Mouse (Mus musculus): ENCODE measurements around the gene Panx2. TPM values are rescaled to one million over a fixed set of nuclear protein-coding genes. Genes with fewer than 3 reads are reported as not detected.

The Panx2 gene
- polyA plus RNA-seq, 1 experiment from 2014 or later: 0.18 TPM

- H3K36me3 ChIP-seq (ENCODE audit: insufficient read depth, low read length): peaks cover 32% of the 10 kb centered on the region
- DNase-seq (ENCODE audit: low spot score): no peak
- no peaks in the 10 kb centered on the region for H3K27me3 ChIP-seq (replicated peaks; ENCODE audit: insufficient read depth, low read length)
- H3K9ac ChIP-seq (replicated peaks; ENCODE audit: low read depth): no peak overlapping the region
- no peak overlapping the region for H3K4me2 ChIP-seq (replicated peaks; ENCODE audit: low read depth, low read length)
- WGBS: 90% methylated on average over 1 of the region's 1 CpGs
- TF ChIP-seq EP300 (IDR thresholded peaks at IDR 0.05) (no peak), CTCF (IDR thresholded peaks at IDR 0.05) (no peak)
- no peak overlapping the region for H3K27ac ChIP-seq (ENCODE audit: low read length)
- no peak overlapping the region for H3K4me3 ChIP-seq (ENCODE audit: low read depth, low read length)
- H3K4me1 ChIP-seq (ENCODE audit: insufficient read depth, low read depth, low read length): no peaks in the 10 kb centered on the region
- no peaks in the 10 kb centered on the region for H3K9me3 ChIP-seq (ENCODE audit: low read length)
- no peak for ATAC-seq
Measured at GRCm38 (mm10) chr15:89106976-89107375, 47.4 kb downstream of the Panx2 start.

- Histone ChIP-seq H3K27me3 (replicated peaks; ENCODE audit: insufficient read depth, low read length) (no peaks in the 10 kb centered on the region), H3K27ac (ENCODE audit: low read length) (no peak overlapping the region), H3K9me3 (ENCODE audit: low read length) (no peaks in the 10 kb centered on the region), H3K4me3 (ENCODE audit: low read depth, low read length) (no peak overlapping the region), H3K4me2 (replicated peaks; ENCODE audit: low read depth, low read length) (no peak overlapping the region), H3K9ac (replicated peaks; ENCODE audit: low read depth) (no peak overlapping the region), H3K4me1 (ENCODE audit: insufficient read depth, low read depth, low read length) (no peaks in the 10 kb centered on the region), H3K36me3 (ENCODE audit: insufficient read depth, low read length) (peaks cover 26% of the 10 kb centered on the region; the same call in 1 of the 2 replicates)
- DNase-seq (ENCODE audit: low spot score) (no peak), ATAC-seq (no peak)
- TF ChIP-seq CTCF (IDR thresholded peaks at IDR 0.05): no peak
- 77% methylated on average over 9 of the region's 9 CpGs for WGBS
Measured at GRCm38 (mm10) chr15:89110147-89110546, 50.6 kb downstream of the Panx2 start.

- DNase-seq (ENCODE audit: low spot score) (no peak), ATAC-seq (no peak)
- H3K4me2 ChIP-seq (replicated peaks; ENCODE audit: low read depth, low read length): no peak overlapping the region
- no peak overlapping the region for H3K27ac ChIP-seq (ENCODE audit: low read length)
- H3K4me3 ChIP-seq (ENCODE audit: low read depth, low read length): no peak overlapping the region
- TF ChIP-seq CTCF (IDR thresholded peaks at IDR 0.05): peak; percentile 64
- TF ChIP-seq EP300 (IDR thresholded peaks at IDR 0.05): no peak
- H3K9me3 ChIP-seq (ENCODE audit: low read length): no peaks in the 10 kb centered on the region
- H3K9ac ChIP-seq (replicated peaks; ENCODE audit: low read depth): no peak overlapping the region
- H3K27me3 ChIP-seq (replicated peaks; ENCODE audit: insufficient read depth, low read length): no peaks in the 10 kb centered on the region
- H3K36me3 ChIP-seq (ENCODE audit: insufficient read depth, low read length): peaks cover 10% of the 10 kb centered on the region; the same call in 1 of the 2 replicates
- H3K4me1 ChIP-seq (ENCODE audit: insufficient read depth, low read depth, low read length): peaks cover 9% of the 10 kb centered on the region; the same call in 1 of the 2 replicates
Measured at GRCm38 (mm10) chr15:89118007-89118406, 58.5 kb downstream of the Panx2 start.

- Histone ChIP-seq H3K27me3 (replicated peaks; ENCODE audit: insufficient read depth, low read length) (no peaks in the 10 kb centered on the region), H3K9ac (replicated peaks; ENCODE audit: low read depth) (peak within 1 kb of the TSS; percentile 60), H3K9me3 (ENCODE audit: low read length) (no peaks in the 10 kb centered on the region), H3K27ac (ENCODE audit: low read length) (peak within 1 kb of the TSS; percentile 69), H3K36me3 (ENCODE audit: insufficient read depth, low read length) (no peaks in the 10 kb centered on the region), H3K4me2 (replicated peaks; ENCODE audit: low read depth, low read length) (peak within 1 kb of the TSS; percentile 73), H3K4me1 (ENCODE audit: insufficient read depth, low read depth, low read length) (peaks cover 18% of the 10 kb centered on the region; the same call in 1 of the 2 replicates), H3K4me3 (ENCODE audit: low read depth, low read length) (peak within 1 kb of the TSS; percentile 90)
- WGBS: under 1% methylated on average over 47 of the region's 47 CpGs
- ATAC-seq (peak; percentile 91), DNase-seq (ENCODE audit: low spot score) (peak; percentile 96)
- TF ChIP-seq CTCF (IDR thresholded peaks at IDR 0.05) (no peak), EP300 (IDR thresholded peaks at IDR 0.05) (peak; percentile 42; the same call in 1 of the 2 replicates)
Measured at GRCm38 (mm10) chr15:89122649-89123366, 63.3 kb downstream of the Panx2 start, which contains the start of gene Tubgcp6. Gene Tubgcp6, minus strand, starts transcription at chr15:89123112.

Other genes starting within 250 kb of the Panx2 start
- 7.2 and 7.9 TPM in 2 replicates for gene Alg12, start 240.4 kb upstream of the Panx2 start, polyA plus RNA-seq (2015; fragmentation: Nextera tagmentation; extraction: Ambion mirVana)
- gene Creld2, start 240.1 kb upstream of the Panx2 start, polyA plus RNA-seq (2015; fragmentation: Nextera tagmentation; extraction: Ambion mirVana): 62.6 and 76.5 TPM in 2 replicates
- 66.0 and 69.6 TPM in 2 replicates for gene Pim3, start 197.5 kb upstream of the Panx2 start, polyA plus RNA-seq (2015; fragmentation: Nextera tagmentation; extraction: Ambion mirVana)
- gene Ttll8, start 105.3 kb upstream of the Panx2 start, polyA plus RNA-seq (2015; fragmentation: Nextera tagmentation; extraction: Ambion mirVana): 0.06 and 0.07 TPM in 2 replicates
- 21.5 and 29.4 TPM in 2 replicates for gene Mlc1, start 80.7 kb upstream of the Panx2 start, polyA plus RNA-seq (2015; fragmentation: Nextera tagmentation; extraction: Ambion mirVana)
- gene Mov10l1, start 76.8 kb upstream of the Panx2 start, polyA plus RNA-seq (2015; fragmentation: Nextera tagmentation; extraction: Ambion mirVana): 0.42 and 0.88 TPM in 2 replicates
- gene Trabd, start 15.4 kb downstream of the Panx2 start, polyA plus RNA-seq (2015; fragmentation: Nextera tagmentation; extraction: Ambion mirVana): 41.8 and 43.4 TPM in 2 replicates
- 13.9 and 16.0 TPM in 2 replicates for gene Selenoo, start 29.4 kb downstream of the Panx2 start, polyA plus RNA-seq (2015; fragmentation: Nextera tagmentation; extraction: Ambion mirVana)
- 5.6 and 6.2 TPM in 2 replicates for gene Tubgcp6, start 63.4 kb downstream of the Panx2 start, polyA plus RNA-seq (2015; fragmentation: Nextera tagmentation; extraction: Ambion mirVana)
- 14.8 and 15.1 TPM in 2 replicates for gene Hdac10, start 69.0 kb downstream of the Panx2 start, polyA plus RNA-seq (2015; fragmentation: Nextera tagmentation; extraction: Ambion mirVana)
- gene Mapk12, start 81.0 kb downstream of the Panx2 start, polyA plus RNA-seq (2015; fragmentation: Nextera tagmentation; extraction: Ambion mirVana): 13.0 and 14.4 TPM in 2 replicates
- gene Mapk11, start 89.9 kb downstream of the Panx2 start, polyA plus RNA-seq (2015; fragmentation: Nextera tagmentation; extraction: Ambion mirVana): 7.4 and 8.5 TPM in 2 replicates
- 73.1 and 104 TPM in 2 replicates for gene Plxnb2, start 121.1 kb downstream of the Panx2 start, polyA plus RNA-seq (2015; fragmentation: Nextera tagmentation; extraction: Ambion mirVana)
- gene Dennd6b, start 136.8 kb downstream of the Panx2 start, polyA plus RNA-seq (2015; fragmentation: Nextera tagmentation; extraction: Ambion mirVana): 4.4 and 5.0 TPM in 2 replicates
- 22.7 and 24.1 TPM in 2 replicates for gene Ppp6r2, start 151.8 kb downstream of the Panx2 start, polyA plus RNA-seq (2015; fragmentation: Nextera tagmentation; extraction: Ambion mirVana)

All from lung, postnatal 0 days (tissue).